Mouse (Mus musculus): ENCODE results near the gene Pcp4l1. TPM values are rescaled to one million over a fixed set of nuclear protein-coding genes. Genes with fewer than 3 reads are reported as not detected.
"Not testable (repeated sequence)": the region's sequence is repeated elsewhere in the genome, so short reads cannot be mapped to it uniquely, and the experiment has no call there.

Pcp4l1 gene
- total RNA-seq, 1 experiment from 2014 or later: 40.5 TPM

DNA sequence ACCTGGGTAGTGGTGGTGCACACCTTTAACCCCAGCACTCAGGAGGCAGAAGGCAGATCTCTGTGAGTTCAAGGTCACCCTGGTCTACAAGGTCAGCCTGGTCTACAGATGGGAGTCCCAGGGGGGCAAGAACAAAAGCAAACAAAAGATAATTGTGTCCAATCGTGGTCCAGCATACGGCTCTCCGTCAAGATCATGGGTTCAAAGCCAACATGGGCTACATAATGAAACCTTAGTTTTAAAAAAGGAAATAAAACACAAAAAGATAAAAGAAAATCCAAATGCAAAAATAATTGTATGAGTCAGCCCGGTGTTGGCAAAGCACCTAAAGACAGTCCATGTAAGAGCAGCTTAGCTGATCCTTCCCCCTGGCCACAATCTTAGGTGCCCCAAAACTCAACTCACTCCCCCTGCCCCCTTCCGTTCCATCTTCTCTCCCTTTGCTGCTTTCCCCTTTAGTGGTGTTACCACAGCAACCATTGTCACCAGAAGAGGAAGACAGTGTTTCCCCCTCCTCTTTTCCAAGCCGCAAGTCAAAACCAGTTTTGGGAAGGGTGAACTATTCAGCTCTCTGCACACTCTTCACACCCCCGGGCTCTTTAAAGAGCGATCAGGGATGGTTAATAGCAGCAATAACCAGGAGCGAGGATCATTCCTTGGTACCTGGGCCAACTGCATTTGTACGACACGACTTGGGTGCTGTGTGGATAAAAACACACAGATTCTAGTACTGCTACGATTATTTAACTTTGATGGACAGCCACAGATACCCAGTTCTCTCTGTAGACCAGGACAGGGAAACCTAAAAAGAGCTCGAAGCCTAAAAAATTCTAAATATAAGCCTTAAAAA, 8.0 kb downstream of the Pcp4l1 start:
- DNase-seq: no peak

DNA sequence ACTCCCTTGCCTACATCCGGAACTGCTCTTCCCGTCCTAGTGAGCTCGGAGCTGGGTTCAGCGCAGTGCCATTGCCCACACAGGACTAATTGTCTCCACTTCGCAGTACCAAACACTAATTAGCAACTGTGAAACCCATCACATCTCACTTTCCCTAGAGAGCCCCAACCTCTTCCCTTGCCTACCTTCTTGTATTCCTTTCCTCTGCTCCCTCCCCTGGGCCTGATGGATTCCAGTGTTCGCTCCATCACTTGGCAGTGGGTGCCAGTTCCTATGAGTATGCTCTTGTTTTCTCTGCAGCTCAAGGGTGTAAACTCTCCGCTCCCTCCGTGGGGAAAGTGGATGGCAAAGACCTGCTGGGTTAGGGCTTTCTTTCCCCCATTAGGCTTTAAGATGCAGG, 10.4 kb downstream of the Pcp4l1 start:
- DNase-seq: no peak

DNA sequence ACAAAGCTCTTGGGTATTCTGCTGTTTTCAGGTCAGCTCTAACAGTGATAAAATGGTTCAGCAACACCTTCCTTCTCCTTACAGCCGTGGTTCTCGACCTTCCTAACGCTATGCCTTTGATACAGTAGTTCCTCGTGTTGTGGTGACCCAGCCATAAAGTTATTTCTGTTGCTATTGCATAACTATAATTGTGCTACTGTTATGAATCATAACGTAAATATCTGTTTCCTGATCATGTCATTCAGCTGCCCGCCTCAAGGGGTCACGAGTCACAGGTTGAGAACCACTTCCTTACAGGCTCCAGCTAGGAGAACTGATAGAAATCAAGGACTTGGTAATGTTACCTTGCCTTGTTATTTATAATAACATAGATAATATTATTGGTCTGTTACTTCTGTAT, 11.8 kb downstream of the Pcp4l1 start:
- peak; percentile 62 for DNase-seq

DNA sequence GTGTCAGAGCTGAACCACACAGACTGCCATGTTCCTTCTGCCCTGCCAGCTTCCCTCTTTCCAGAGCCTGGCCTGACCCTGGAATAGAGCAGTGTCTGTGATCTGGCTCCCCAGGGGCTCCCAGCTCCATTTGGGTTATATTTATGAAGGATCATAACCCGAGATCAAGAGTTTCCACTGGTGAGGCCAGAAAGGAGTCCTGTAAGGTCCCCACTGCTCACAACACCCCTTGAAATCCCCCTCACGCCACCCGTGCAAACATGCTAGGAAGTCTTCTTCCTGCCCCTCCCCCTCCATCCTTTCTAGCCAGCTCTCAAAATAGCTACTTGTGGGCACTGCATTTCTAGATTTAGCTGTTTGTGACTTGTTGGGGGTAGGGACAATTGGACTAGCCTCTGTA, 12.4 kb downstream of the Pcp4l1 start:
- peak; percentile 45 for DNase-seq

DNA sequence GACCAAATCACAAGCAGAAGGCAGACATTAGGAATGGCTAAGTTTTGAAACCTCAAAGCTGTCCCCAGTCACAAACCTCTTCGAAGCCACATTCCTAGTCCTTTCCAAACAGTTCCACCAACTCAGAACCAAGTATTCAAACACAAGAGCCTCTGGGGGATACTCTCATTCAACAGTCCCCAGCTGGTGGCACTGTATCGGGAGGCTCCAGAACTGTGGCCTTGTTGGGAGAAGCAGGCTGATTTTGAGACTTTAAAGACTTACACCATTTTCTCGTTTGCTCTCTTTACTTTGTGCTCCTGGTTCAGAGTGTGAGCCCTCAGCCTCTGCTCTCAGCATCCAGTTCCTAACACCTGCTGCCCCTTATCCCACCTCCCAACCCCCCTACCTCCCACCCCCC, 13.0 kb downstream of the Pcp4l1 start:
- no peak for DNase-seq

DNA sequence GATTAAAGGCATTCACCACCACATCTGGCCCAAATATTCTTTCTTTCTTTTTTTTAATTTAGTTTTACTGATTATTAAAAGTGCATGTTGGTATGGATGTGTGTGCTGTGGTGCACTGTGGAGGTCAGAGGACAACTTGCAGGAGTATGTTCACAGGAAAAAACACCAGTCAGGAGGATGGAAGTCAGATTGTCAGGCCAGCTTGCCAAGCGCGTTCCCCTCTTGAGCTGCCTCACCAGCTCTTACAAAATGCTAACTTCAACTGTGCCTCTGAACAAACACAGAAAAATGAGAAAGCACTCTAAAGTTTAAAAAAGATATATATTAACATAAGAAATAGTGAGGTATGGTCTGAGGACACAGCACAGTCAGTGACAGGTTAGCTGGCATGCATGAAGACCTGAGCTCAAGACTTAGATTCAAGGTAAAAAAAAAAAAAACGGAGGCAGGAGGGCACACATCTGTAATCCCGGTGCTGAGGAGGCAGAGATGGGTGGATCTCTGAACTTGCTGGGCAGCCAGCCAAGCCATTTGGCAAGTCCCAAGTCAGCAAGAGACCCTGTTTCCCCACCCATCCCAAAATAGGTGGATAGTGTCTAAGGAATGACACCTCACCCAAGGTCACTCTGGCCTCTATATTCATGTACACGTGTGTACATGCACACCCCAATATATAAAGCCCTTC, 16.4 kb downstream of the Pcp4l1 start:
- no peak for DNase-seq

DNA sequence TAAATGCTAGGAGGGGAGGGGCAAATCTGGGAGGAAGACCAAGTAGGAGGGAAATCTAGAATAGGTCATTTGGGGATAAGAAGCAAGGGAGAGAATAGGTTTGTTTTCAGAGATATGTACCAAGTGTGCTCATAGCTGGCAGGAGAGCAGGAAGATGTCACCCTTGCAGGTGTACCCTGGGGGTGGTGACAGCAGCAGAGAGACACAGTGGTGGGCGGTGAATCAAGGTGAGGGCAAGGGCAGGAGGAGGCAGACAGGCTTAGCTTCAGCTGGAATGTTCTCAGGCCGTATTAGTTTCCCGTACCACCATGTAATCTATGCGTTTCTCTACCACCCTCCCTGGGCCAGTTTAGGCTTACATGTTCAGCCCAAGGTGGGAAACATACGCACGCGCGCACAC, 23.3 kb downstream of the Pcp4l1 start:
- DNase-seq: no peak

DNA sequence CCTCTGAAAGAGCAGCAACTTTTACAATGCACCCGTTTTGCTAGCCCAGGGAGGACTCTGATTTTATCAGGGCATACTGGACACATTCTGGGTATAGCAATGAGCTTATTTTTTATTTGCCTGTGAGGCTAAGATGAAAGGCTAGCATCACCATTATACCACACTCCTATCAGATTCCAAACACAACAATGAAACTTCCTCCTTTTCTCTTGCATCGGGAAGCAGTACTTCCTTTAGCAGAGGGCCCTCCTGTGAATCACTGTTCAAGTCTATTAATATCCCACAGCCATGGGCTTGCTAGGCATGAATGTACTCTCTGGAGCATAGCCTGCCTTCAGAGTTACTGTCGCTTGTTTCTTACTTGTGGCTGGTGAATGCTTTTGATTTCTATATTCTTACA, 24.9 kb downstream of the Pcp4l1 start:
- DNase-seq: no peak

DNA sequence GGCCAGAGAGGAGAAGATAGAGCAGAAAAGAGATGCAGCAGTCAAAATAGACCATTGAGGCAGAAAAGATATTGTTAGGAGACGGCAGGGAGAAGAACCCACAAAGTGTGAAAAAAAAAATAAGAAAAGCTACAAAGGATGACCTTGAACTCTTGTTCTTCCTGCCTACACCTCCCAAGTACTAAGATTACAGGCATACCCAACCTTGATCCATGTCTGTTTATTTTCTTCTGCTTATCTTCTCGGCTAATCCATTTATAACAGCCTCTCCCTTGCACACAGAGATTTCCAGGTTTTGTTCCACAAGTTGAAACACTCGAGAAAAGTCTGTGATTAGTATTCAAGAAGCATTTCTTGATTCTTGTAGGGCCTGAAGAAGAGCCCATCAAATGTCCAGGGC, 26.2 kb downstream of the Pcp4l1 start:
- DNase-seq: no peak

DNA sequence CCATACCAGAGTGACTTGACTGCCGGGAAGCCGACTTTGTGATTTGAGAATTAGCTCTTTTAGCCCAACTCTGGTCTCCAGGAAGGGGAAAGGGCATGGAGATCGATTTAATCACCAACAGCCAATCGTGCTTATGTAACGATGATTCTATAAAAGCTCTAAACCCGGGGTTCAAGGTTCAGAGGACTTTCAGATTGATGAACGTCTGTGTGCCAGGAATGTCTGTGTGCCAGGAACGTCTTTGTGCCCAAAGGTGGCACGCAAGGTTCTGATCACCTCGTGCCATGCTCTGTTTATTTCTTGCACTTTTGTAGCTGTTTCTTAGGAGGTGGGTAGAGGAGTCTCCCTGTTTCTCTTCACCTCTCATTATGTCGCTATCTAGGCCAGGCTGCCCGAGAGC, 27.2 kb downstream of the Pcp4l1 start:
- no peak for DNase-seq

DNA sequence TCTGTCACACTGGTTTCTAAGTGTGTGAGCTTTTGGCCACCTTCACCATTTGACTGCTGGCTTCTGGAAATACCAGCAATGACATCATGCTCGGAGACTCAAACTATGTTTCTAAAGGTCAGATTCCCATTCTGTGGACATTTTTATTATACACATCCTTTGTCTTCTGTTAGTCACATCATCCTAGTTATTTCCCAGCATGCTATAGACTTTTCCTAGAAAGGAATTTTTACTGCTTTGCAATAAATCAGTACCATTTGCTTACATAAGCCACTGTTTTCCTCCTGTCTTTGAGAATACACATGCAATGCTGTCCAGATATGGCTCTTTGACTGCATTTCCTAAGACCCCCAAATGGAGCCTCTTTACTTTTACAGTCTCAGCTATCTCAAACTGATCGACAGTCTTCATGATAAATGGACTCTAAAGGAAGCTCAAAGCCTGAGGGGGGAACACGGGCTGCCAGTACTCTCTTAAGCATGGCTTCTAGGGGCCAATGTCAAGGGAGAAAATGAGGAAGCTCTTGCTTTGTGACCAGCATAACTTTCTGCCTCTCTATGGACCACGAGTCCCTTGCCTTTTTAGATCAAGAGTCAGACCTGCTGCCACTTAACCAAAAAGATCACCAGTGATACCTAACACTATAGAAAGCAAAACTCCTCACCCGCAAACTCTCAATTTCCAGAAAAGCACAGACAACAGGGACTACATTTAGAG, 30.3 kb downstream of the Pcp4l1 start:
- no peak for DNase-seq

DNA sequence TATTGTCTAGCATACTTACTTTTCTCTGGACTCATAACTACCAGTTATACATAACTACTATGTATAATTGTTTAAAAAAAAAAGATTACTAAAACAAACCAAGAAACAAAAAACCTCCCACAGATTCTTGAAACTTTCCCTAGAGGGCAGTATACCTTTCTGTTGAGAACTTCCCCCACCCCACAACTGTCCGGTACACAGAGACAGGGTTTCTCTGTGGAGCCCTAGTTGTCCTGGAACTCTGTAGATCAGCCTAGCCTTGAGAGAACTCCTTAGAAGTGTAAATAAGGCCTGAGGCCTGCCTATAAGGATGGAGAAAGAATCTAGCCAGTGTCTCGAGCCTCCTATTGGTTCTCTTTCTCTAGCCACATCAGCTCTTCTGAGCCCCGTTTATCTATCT, 31.8 kb downstream of the Pcp4l1 start:
- DNase-seq: peak; percentile 43

DNA sequence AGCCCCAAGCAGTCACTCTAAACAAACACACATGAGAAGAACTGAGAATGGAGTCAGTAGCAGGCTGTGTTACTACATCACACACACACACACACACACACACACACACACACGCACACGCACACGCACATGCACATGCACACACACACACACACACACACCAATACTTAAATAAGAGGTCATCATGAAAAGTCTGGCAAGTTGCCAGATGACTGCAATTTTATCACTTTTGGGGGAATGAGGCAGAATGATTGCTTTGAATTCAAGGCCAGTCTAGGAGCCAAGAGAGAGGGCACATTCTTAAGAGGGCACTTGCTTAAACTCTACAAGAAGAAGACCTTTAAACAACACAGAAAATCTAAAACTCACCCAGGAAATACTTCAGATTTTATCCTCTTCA, 33.5 kb downstream of the Pcp4l1 start:
- DNase-seq: peak; percentile 61

DNA sequence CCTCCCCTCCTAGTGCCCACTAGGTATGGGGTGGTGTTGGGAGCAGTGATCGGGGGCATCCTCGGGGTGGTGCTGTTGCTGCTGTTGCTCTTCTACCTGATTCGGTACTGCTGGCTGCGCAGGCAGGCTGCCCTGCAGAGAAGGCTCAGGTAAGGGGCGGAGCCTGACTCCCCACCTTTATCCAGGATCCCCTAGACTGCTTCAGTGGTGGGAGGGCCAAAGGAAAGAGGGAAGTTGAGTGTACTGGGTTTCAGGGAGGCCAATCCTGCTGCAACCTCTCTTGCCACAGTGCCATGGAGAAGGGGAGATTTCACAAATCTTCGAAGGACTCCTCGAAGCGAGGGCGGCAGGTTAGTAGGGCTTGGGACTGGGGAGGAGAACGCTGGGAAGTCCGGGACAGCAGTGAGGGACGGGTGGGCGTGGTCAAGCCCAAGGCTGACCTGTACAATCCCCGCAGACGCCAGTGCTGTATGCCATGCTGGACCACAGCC, 36.5 kb downstream of the Pcp4l1 start:
- DNase-seq: peak; percentile 53

DNA sequence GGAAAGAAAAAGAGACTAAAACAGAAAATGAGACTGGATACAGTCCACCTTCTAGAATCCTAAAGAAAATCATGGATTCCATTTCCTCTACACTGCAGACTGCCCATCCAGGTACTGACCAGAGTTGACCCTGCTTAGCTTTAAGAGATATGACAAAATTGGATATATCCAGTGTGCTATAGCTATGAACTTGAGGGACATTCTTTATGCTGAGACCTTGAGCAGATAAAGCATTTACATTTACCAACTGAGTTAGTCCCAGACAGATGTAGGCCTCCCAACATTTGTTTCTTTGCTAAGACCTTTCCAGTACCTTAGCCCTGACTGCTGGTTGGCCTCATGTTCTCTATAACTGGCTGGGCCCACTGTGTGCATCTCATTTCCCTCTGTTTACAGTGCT, 38.1 kb downstream of the Pcp4l1 start:
- DNase-seq: no peak

DNA sequence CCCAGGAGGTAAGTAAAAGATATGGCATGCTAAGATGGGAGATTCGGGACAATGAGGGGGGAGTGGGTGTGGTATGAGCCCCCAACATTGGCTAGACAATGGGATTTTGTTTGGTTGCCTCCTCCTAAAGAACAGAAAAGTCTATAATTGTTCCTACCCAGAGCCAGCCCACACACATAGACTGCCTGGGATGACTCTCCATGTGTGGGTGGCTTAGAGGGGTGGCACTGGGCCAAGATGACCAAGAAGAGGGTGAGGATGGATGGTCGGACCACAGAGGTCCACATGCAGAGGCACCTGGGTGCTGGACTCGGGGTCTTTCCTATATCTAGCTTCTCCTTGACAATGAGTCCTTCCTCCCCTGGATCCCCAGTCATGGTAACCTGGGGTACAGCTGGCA, 39.4 kb downstream of the Pcp4l1 start:
- DNase-seq: no peak

DNA sequence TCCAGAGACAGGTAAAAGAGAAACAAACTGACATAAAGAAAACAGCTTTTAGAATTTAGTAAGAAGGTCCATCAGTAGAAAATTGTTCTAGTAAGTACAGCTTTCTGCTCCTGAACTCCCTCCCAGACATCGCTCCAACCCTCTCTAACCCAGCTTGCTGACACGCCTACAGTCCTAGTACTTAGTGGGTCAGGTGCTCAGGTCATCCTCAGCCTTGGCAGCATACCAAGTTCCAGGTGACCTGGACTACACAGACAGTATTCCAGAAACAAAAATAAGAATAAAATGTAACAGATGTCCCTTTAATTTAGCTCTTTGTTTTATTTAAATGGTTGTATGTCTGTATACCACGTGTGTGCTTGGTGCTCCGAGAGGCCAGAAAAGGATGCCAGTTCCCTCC, 44.1 kb downstream of the Pcp4l1 start:
- DNase-seq: no peak

DNA sequence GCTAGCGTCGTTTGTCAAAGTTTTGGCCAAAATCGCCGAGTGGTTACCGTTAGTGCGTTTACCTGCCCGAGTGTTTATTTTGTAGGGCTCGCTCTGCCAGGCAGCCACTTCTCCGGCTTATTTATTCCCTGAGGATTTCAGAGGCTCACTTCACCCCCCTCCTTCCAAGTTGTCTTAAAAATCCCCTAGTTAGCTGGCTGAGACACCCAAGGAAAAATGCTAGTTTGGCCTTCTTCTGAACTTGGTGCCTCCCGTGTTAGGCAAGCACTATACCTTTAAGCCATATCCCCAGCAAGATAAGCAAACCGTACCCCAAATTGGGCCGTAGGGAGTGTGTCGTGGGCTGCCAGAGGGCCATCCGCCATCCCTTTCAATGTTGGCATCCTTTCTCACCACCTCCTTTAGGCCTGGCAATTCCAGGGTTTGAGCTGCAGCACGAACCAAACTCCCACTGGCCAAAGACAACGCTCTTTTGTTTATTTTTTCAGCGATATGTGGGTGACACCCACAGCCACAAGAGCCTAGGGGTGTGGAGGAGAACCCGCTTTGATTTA, 45.2 kb downstream of the Pcp4l1 start:
- no peak for DNase-seq

DNA sequence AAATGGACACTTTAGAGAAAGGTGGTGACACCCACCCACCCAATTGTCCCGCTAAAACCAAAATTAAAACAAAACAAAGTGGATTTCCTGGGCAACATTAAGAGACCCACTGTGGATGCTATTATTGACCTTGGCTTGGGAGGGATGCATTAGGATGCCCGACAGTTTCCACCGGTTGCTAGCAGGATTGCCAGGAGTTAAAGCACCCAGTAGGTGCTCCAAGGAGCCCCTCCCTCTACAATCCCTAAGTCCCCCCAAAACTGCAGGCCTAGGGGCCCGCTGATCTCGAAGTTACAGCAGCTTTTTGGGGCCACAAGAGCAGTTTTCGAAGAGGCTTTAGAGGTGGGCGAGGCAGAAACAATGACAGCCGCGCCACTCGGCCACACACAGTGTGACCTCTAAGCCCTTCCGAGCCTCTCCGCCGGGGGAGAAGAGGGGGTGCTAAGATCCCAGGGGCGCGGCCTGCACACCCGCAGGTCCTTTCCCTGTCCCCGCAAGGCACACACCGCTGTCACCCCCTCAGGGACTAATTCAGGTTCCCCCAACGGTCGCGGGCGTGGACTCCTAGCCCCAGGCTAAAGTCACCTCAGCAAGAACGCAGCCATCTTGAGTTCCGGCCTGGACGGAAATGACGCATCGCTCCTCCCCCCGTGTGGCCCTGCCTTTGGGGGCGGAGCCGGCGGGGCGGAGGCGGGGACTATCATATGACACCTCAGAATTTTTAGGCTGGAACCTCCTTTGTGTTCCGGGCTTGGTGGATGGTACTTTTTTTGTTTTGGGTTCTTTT, 45.9 kb downstream of the Pcp4l1 start, which contains the start of the genes Sdhc and Mpz:
Sdhc (minus strand) TSS at position 630 of the 787 bp plus-strand sequence.
Mpz (plus strand) TSS at position 738 of the 787 bp plus-strand sequence.
- DNase-seq: peak; percentile 98

DNA sequence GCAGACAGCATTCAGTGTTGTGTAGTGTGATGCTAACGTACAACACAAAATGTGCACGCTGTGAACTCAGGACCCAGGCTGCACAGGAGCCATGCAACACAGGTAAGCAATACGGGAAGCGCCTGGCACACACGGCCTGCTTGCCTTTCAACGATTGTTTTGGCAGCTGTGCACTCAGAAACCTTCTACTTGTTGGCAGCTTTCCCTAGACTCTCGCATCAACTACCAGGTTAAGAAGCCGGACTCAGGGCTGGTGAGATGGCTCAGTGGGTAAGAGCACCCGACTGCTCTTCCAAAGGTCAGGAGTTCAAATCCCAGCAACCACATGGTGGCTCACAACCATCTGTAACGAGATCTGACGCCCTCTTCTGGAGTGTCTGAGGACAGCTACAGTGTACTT, 53.1 kb downstream of the Pcp4l1 start:
- DNase-seq: peak; percentile 29

DNA sequence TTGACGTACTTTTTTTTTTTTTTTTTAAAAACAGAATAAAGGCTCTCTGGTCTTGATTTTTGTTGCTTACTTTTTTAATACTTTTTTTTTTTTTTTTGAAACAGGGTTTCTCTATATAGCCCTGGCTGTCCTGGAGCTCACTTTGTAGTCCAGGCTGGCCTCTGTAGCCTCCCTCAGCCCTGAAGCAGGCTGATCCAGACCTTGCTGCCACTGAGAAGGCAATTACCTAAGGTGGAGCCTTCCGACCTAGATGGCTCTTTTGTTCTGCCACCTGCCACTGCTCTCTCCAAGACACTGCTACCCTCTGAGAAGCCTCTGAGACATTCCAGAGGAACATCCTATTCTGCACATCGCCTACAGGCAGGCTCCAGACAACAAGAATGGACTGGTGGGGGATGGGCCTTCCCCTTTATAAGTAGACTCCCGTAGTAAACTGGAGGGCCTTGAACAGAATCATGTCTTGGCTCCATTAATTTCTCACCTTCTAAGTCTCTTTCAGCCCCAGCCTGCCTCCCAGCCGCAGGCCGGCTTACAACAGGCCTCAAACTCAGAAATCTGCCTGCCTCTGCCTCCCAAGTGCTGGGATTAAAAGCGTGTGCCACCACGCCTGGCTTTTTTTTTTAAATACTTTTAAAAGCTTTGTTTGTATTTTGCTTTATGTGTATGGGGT, 58.4 kb downstream of the Pcp4l1 start:
- DNase-seq: not testable (repeated sequence)

Measured in adrenal gland, postnatal 14 days (tissue).